Mouse (Mus musculus): Measurements from ENCODE around the gene 2010109A12Rik. TPM values are rescaled to one million over a fixed set of nuclear protein-coding genes. Genes with fewer than 3 reads are reported as not detected.

The 2010109A12Rik gene
- polyA plus RNA-seq, 1 experiment from 2014 or later: 1.7 TPM

- ATAC-seq (ENCODE audit: low read depth): no peak
- H3K9ac ChIP-seq: no peak overlapping the region
- no peak overlapping the region for H3K4me2 ChIP-seq
- no peaks in the 10 kb centered on the region for H3K4me1 ChIP-seq (replicated peaks)
- peaks cover 43% of the 10 kb centered on the region for H3K36me3 ChIP-seq
- no peaks in the 10 kb centered on the region for H3K9me3 ChIP-seq
- no peaks in the 10 kb centered on the region for H3K27me3 ChIP-seq
- no peak overlapping the region for H3K27ac ChIP-seq (replicated peaks)
- no peak overlapping the region for H3K4me3 ChIP-seq
- 98% methylated on average over 5 of the region's 5 CpGs for WGBS
Observed at GRCm38 (mm10) chr5:93190428-93190827, 15.9 kb upstream of the 2010109A12Rik start.

- H3K27ac ChIP-seq (replicated peaks): no peak overlapping the region
- H3K36me3 ChIP-seq: peaks cover 46% of the 10 kb centered on the region
- no peaks in the 10 kb centered on the region for H3K9me3 ChIP-seq
- 87% methylated on average over 3 of the region's 3 CpGs for WGBS
- no peaks in the 10 kb centered on the region for H3K27me3 ChIP-seq
- H3K4me3 ChIP-seq: no peak overlapping the region
- no peak overlapping the region for H3K4me2 ChIP-seq
- ATAC-seq (ENCODE audit: low read depth): no peak
- H3K9ac ChIP-seq: no peak overlapping the region
- peaks cover 4% of the 10 kb centered on the region for H3K4me1 ChIP-seq (replicated peaks)
Observed at GRCm38 (mm10) chr5:93198232-93198631, 8.1 kb upstream of the 2010109A12Rik start.

- 85% methylated on average over 1 of the region's 1 CpGs for WGBS
- no peak for ATAC-seq (ENCODE audit: low read depth)
- no peak overlapping the region for H3K4me3 ChIP-seq
- H3K27ac ChIP-seq (replicated peaks): no peak overlapping the region
- no peaks in the 10 kb centered on the region for H3K27me3 ChIP-seq
- no peak overlapping the region for H3K9ac ChIP-seq
- H3K4me1 ChIP-seq (replicated peaks): peaks cover 22% of the 10 kb centered on the region
- peaks cover 40% of the 10 kb centered on the region for H3K36me3 ChIP-seq
- no peak overlapping the region for H3K4me2 ChIP-seq
- H3K9me3 ChIP-seq: no peaks in the 10 kb centered on the region
Observed at GRCm38 (mm10) chr5:93201181-93201580, 5.1 kb upstream of the 2010109A12Rik start.

GRCm38 (mm10) chr5:93205371-93206108, 778 bp upstream of the 2010109A12Rik start:
- H3K9ac ChIP-seq: peak overlapping the region; percentile 96
- H3K4me1 ChIP-seq (replicated peaks): peaks cover 34% of the 10 kb centered on the region
- peak overlapping the region; percentile 87 for H3K4me2 ChIP-seq
- no peaks in the 10 kb centered on the region for H3K9me3 ChIP-seq
- no peaks in the 10 kb centered on the region for H3K27me3 ChIP-seq
- H3K36me3 ChIP-seq: peaks cover 14% of the 10 kb centered on the region
- peak; percentile 63 for ATAC-seq (ENCODE audit: low read depth)
- peak overlapping the region; percentile 92 for H3K4me3 ChIP-seq
- H3K27ac ChIP-seq (replicated peaks): peak overlapping the region; percentile 95
- under 1% methylated on average over 36 of the region's 63 CpGs for WGBS

GRCm38 (mm10) chr5:93207006-93207348, 659 bp downstream of the 2010109A12Rik start:
- H3K27ac ChIP-seq (replicated peaks): peak overlapping the region; percentile 95
- H3K9ac ChIP-seq: peak overlapping the region; percentile 96
- ATAC-seq (ENCODE audit: low read depth): peak; percentile 48
- no peaks in the 10 kb centered on the region for H3K27me3 ChIP-seq
- H3K4me2 ChIP-seq: peak overlapping the region; percentile 61
- H3K4me1 ChIP-seq (replicated peaks): peaks cover 34% of the 10 kb centered on the region
- H3K36me3 ChIP-seq: 0 out of 2 replicates have a peak, but pooled peaks cover 2% of the 10 kb centered on the region
- peak overlapping the region; percentile 92 for H3K4me3 ChIP-seq
- H3K9me3 ChIP-seq: no peaks in the 10 kb centered on the region
- WGBS: 5% methylated on average over 6 of the region's 6 CpGs

- ATAC-seq (ENCODE audit: low read depth): no peak
- 79% methylated on average over 1 of the region's 1 CpGs for WGBS
- no peaks in the 10 kb centered on the region for H3K27me3 ChIP-seq
- peaks cover 34% of the 10 kb centered on the region for H3K4me1 ChIP-seq (replicated peaks)
- H3K27ac ChIP-seq (replicated peaks): no peak overlapping the region; the same call in 1 of the 2 replicates
- H3K4me2 ChIP-seq: peak overlapping the region; percentile 61; the same call in 1 of the 2 replicates
- no peak overlapping the region for H3K4me3 ChIP-seq
- H3K9ac ChIP-seq: 0 out of 2 replicates have a peak overlapping the region, but pooled peaks have one; percentile 31
- no peaks in the 10 kb centered on the region for H3K36me3 ChIP-seq
- H3K9me3 ChIP-seq: no peaks in the 10 kb centered on the region
Observed at GRCm38 (mm10) chr5:93207555-93207954, 1.2 kb downstream of the 2010109A12Rik start.

- Histone ChIP-seq H3K27me3 (no peaks in the 10 kb centered on the region), H3K36me3 (no peaks in the 10 kb centered on the region), H3K4me1 (replicated peaks) (no peaks in the 10 kb centered on the region), H3K4me2 (no peak overlapping the region), H3K9ac (no peak overlapping the region), H3K27ac (replicated peaks) (no peak overlapping the region), H3K9me3 (no peaks in the 10 kb centered on the region), H3K4me3 (no peak overlapping the region)
- no peak for ATAC-seq (ENCODE audit: low read depth)
- WGBS: 87% methylated on average over 3 of the region's 3 CpGs
Observed at GRCm38 (mm10) chr5:93218375-93218774, 12.1 kb downstream of the 2010109A12Rik start.

- no peak overlapping the region for H3K9ac ChIP-seq
- H3K36me3 ChIP-seq: no peaks in the 10 kb centered on the region
- 75% methylated on average over 3 of the region's 3 CpGs for WGBS
- no peaks in the 10 kb centered on the region for H3K9me3 ChIP-seq
- H3K27ac ChIP-seq (replicated peaks): no peak overlapping the region
- no peak for ATAC-seq (ENCODE audit: low read depth)
- no peak overlapping the region for H3K4me3 ChIP-seq
- H3K4me1 ChIP-seq (replicated peaks): no peaks in the 10 kb centered on the region
- H3K4me2 ChIP-seq: no peak overlapping the region
- no peaks in the 10 kb centered on the region for H3K27me3 ChIP-seq
Observed at GRCm38 (mm10) chr5:93221661-93222060, 15.3 kb downstream of the 2010109A12Rik start.

- Histone ChIP-seq H3K9ac (no peak overlapping the region), H3K36me3 (no peaks in the 10 kb centered on the region), H3K4me3 (no peak overlapping the region), H3K4me2 (no peak overlapping the region), H3K4me1 (replicated peaks) (no peaks in the 10 kb centered on the region), H3K9me3 (no peaks in the 10 kb centered on the region), H3K27ac (replicated peaks) (no peak overlapping the region), H3K27me3 (no peaks in the 10 kb centered on the region)
- WGBS: 79% methylated on average over 2 of the region's 2 CpGs
- ATAC-seq (ENCODE audit: low read depth): no peak
Observed at GRCm38 (mm10) chr5:93224549-93224948, 18.2 kb downstream of the 2010109A12Rik start.

GRCm38 (mm10) chr5:93227157-93227556, 20.8 kb downstream of the 2010109A12Rik start:
- no peaks in the 10 kb centered on the region for H3K36me3 ChIP-seq
- no peaks in the 10 kb centered on the region for H3K9me3 ChIP-seq
- H3K4me1 ChIP-seq (replicated peaks): no peaks in the 10 kb centered on the region
- no peak overlapping the region for H3K4me3 ChIP-seq
- no peak overlapping the region for H3K27ac ChIP-seq (replicated peaks)
- H3K27me3 ChIP-seq: no peaks in the 10 kb centered on the region
- ATAC-seq (ENCODE audit: low read depth): no peak
- no peak overlapping the region for H3K9ac ChIP-seq
- H3K4me2 ChIP-seq: no peak overlapping the region
- 87% methylated on average over 3 of the region's 3 CpGs for WGBS

- 87% methylated on average over 2 of the region's 2 CpGs for WGBS
- H3K27me3 ChIP-seq: no peaks in the 10 kb centered on the region
- no peaks in the 10 kb centered on the region for H3K4me1 ChIP-seq (replicated peaks)
- no peak overlapping the region for H3K4me2 ChIP-seq
- H3K4me3 ChIP-seq: no peak overlapping the region
- no peak overlapping the region for H3K27ac ChIP-seq (replicated peaks)
- H3K9ac ChIP-seq: no peak overlapping the region
- H3K9me3 ChIP-seq: no peaks in the 10 kb centered on the region
- H3K36me3 ChIP-seq: no peaks in the 10 kb centered on the region
- no peak for ATAC-seq (ENCODE audit: low read depth)
Observed at GRCm38 (mm10) chr5:93229527-93229926, 23.2 kb downstream of the 2010109A12Rik start.

GRCm38 (mm10) chr5:93231721-93232120, 25.4 kb downstream of the 2010109A12Rik start:
- Histone ChIP-seq H3K27ac (replicated peaks) (no peak overlapping the region), H3K9ac (no peak overlapping the region), H3K4me3 (no peak overlapping the region), H3K9me3 (no peaks in the 10 kb centered on the region), H3K4me2 (no peak overlapping the region), H3K36me3 (no peaks in the 10 kb centered on the region), H3K27me3 (no peaks in the 10 kb centered on the region), H3K4me1 (replicated peaks) (no peaks in the 10 kb centered on the region)
- WGBS: 68% methylated on average over 3 of the region's 3 CpGs
- ATAC-seq (ENCODE audit: low read depth): no peak

- H3K9me3 ChIP-seq: no peaks in the 10 kb centered on the region
- H3K9ac ChIP-seq: no peak overlapping the region
- no peak overlapping the region for H3K4me2 ChIP-seq
- H3K27me3 ChIP-seq: no peaks in the 10 kb centered on the region
- no peaks in the 10 kb centered on the region for H3K36me3 ChIP-seq
- ATAC-seq (ENCODE audit: low read depth): no peak
- no peak overlapping the region for H3K4me3 ChIP-seq
- H3K4me1 ChIP-seq (replicated peaks): no peaks in the 10 kb centered on the region
- 78% methylated on average over 2 of the region's 2 CpGs for WGBS
- H3K27ac ChIP-seq (replicated peaks): no peak overlapping the region
Observed at GRCm38 (mm10) chr5:93232838-93233237, 26.5 kb downstream of the 2010109A12Rik start.
